Mouse (Mus musculus) MEL (cell line): ENCODE results near the gene Nyap2. TPM values are rescaled to one million over a fixed set of nuclear protein-coding genes. Genes with fewer than 3 reads are reported as not detected.

Experiments used
- DNase-seq: peaks from one replicate; pipeline ENCODE4 v3.0.0; 2011; ENCODE audit warnings: low read depth, low spot score
- H3K27ac ChIP-seq: 2 replicates; pipeline ENCODE4 v1.5.1; 2012; ENCODE audit warnings: low read depth, mild to moderate bottlenecking, control low read depth, low read length, moderate library complexity; ENCODE audit not compliant: control insufficient read depth
- H3K27me3 ChIP-seq, 2 experiments: fragments of 150-350 bp in 1 of 2; sonication (generic) in 1 of 2; 2 replicates each; pipeline ENCODE4 v1.6.1; 2012; ENCODE audit warnings: low read length in 2 of 2, mild to moderate bottlenecking in 2 of 2, improper control_type of control experiment in 1 of 2, moderate library complexity in 1 of 2; ENCODE audit not compliant: insufficient read depth in 2 of 2, control insufficient read depth in 1 of 2
- H3K36me3 ChIP-seq, 2 experiments: 2 replicates each; pipeline ENCODE4 v1.6.1; 2012 to 2014; ENCODE audit warnings: low read length in 2 of 2, improper control_type of control experiment in 1 of 2, inconsistent platforms in 1 of 2, mild to moderate bottlenecking in 1 of 2; ENCODE audit not compliant: insufficient read depth in 2 of 2, control insufficient read depth in 1 of 2
- H3K4me1 ChIP-seq, 2 experiments: fragments of 150-350 bp in 1 of 2; sonication (generic) in 1 of 2; 2 replicates each; pipeline ENCODE4 v1.6.1; 2012; ENCODE audit warnings: low read length in 2 of 2, improper control_type of control experiment in 1 of 2, mild to moderate bottlenecking in 1 of 2; ENCODE audit not compliant: insufficient read depth in 2 of 2, control insufficient read depth in 1 of 2
- H3K4me3 ChIP-seq, 2 experiments: fragments of 150-350 bp in 1 of 2; sonication (generic) in 1 of 2; 2 replicates each; pipeline ENCODE4 v1.5.1; 2012; ENCODE audit warnings: low read depth in 2 of 2, low read length in 2 of 2, mild to moderate bottlenecking in 2 of 2, moderate library complexity in 2 of 2, control low read depth in 1 of 2, improper control_type of control experiment in 1 of 2; ENCODE audit not compliant: control insufficient read depth in 1 of 2, insufficient read depth in 1 of 2
- H3K79me2 ChIP-seq: 2 replicates; pipeline ENCODE4 v1.6.1; 2012; ENCODE audit warnings: mild to moderate bottlenecking, low read length, moderate library complexity; ENCODE audit not compliant: control insufficient read depth, poor library complexity, insufficient read depth
- H3K9ac ChIP-seq: 2 replicates; pipeline ENCODE4 v1.6.1; 2012; ENCODE audit warnings: low read depth, mild to moderate bottlenecking, control low read depth, low read length, moderate library complexity; ENCODE audit not compliant: control insufficient read depth, poor library complexity, severe bottlenecking
- H3K9me3 ChIP-seq: fragments of 150-350 bp; sonication (generic); replicated peaks from 2 replicates; pipeline ENCODE4 v1.6.1; 2012; ENCODE audit warnings: mild to moderate bottlenecking, low read length, improper control_type of control experiment, moderate library complexity; ENCODE audit not compliant: insufficient read depth
- CHD1 ChIP-seq: IDR thresholded peaks from 2 replicates; pipeline ENCODE4 v1.6.1; 2012; ENCODE audit warnings: low read depth, mild to moderate bottlenecking, inconsistent platforms, low read length, improper control_type of control experiment
- CHD2 ChIP-seq: IDR thresholded peaks from 2 replicates; pipeline ENCODE4 v1.6.1; 2011; ENCODE audit warnings: low read length, improper control_type of control experiment
- E2F4 ChIP-seq: IDR thresholded peaks from 2 replicates; pipeline ENCODE4 v1.6.1; 2011; ENCODE audit warnings: low read depth, low read length, improper control_type of control experiment, borderline replicate concordance
- ELF1 ChIP-seq: IDR thresholded peaks from 2 replicates; pipeline ENCODE4 v1.6.1; 2014; ENCODE audit warnings: low read depth, mild to moderate bottlenecking, inconsistent platforms, low read length, improper control_type of control experiment, moderate library complexity
- ETS1 ChIP-seq: IDR thresholded peaks from 2 replicates; pipeline ENCODE4 v1.6.1; 2012; ENCODE audit warnings: low read depth, mild to moderate bottlenecking, inconsistent platforms, low read length, improper control_type of control experiment, moderate library complexity
- GABPA ChIP-seq: IDR thresholded peaks from 2 replicates; pipeline ENCODE4 v1.6.1; 2012; ENCODE audit warnings: low read depth, mild to moderate bottlenecking, inconsistent platforms, low read length, improper control_type of control experiment, moderate library complexity
- GATA1 ChIP-seq: IDR thresholded peaks from 2 replicates; pipeline ENCODE4 v1.6.1; 2011; ENCODE audit warnings: low read depth, low read length, improper control_type of control experiment
- KAT2A ChIP-seq: conservative IDR thresholded peaks from 2 replicates; pipeline ENCODE4 v1.6.1; 2012; ENCODE audit warnings: low read depth, low read length, improper control_type of control experiment, inconsistent platforms
- MAFK ChIP-seq: IDR thresholded peaks from 2 replicates; pipeline ENCODE4 v1.6.1; 2011; ENCODE audit warnings: low read depth, mild to moderate bottlenecking, low read length, improper control_type of control experiment, borderline replicate concordance
- MAX ChIP-seq: IDR thresholded peaks from 2 replicates; pipeline ENCODE4 v1.6.1; 2011; ENCODE audit warnings: low read length, improper control_type of control experiment
- MAZ ChIP-seq: IDR thresholded peaks from 2 replicates; pipeline ENCODE4 v1.6.1; 2012; ENCODE audit warnings: low read depth, mild to moderate bottlenecking, inconsistent platforms, low read length, improper control_type of control experiment
- MEF2A ChIP-seq: IDR thresholded peaks from 2 replicates; pipeline ENCODE4 v1.6.1; 2014; ENCODE audit warnings: low read depth, mild to moderate bottlenecking, inconsistent platforms, low read length, improper control_type of control experiment; ENCODE audit not compliant: poor library complexity, insufficient replicate concordance, severe bottlenecking; ENCODE audit errors: extremely low read depth
- MXI1 ChIP-seq: IDR thresholded peaks from 2 replicates; pipeline ENCODE4 v1.6.1; 2011; ENCODE audit warnings: mild to moderate bottlenecking, low read depth, low read length, improper control_type of control experiment
- MYB ChIP-seq: IDR thresholded peaks from 2 replicates; pipeline ENCODE4 v1.6.1; 2011; ENCODE audit warnings: mild to moderate bottlenecking, low read depth, low read length, improper control_type of control experiment
- POLR2AphosphoS2 ChIP-seq: IDR thresholded peaks from 2 replicates; pipeline ENCODE4 v1.6.1; 2011; ENCODE audit warnings: low read length, improper control_type of control experiment
- RCOR1 ChIP-seq: IDR thresholded peaks from 2 replicates; pipeline ENCODE4 v1.6.1; 2012; ENCODE audit warnings: low read depth, mild to moderate bottlenecking, inconsistent platforms, low read length, improper control_type of control experiment
- SIN3A ChIP-seq: IDR thresholded peaks from 2 replicates; pipeline ENCODE4 v1.6.1; 2012; ENCODE audit warnings: low read length, improper control_type of control experiment, inconsistent platforms
- SMC3 ChIP-seq: IDR thresholded peaks from 2 replicates; pipeline ENCODE4 v1.6.1; 2011; ENCODE audit warnings: low read depth, low read length, improper control_type of control experiment
- TAL1 ChIP-seq: IDR thresholded peaks from 2 replicates; pipeline ENCODE4 v1.6.1; 2012; ENCODE audit warnings: mild to moderate bottlenecking, inconsistent platforms, low read length, moderate library complexity, mixed read lengths
- TCF12 ChIP-seq: IDR thresholded peaks from 2 replicates; pipeline ENCODE4 v1.6.1; 2014; ENCODE audit warnings: low read depth, mild to moderate bottlenecking, inconsistent platforms, low read length, improper control_type of control experiment, moderate library complexity
- USF1 ChIP-seq: IDR thresholded peaks from 2 replicates; pipeline ENCODE4 v1.6.1; 2014; ENCODE audit warnings: low read depth, mild to moderate bottlenecking, inconsistent platforms, low read length, improper control_type of control experiment, moderate library complexity
- ZKSCAN1 ChIP-seq: IDR thresholded peaks from 2 replicates; pipeline ENCODE4 v1.6.1; 2012; ENCODE audit warnings: low read depth, mild to moderate bottlenecking, inconsistent platforms, low read length, improper control_type of control experiment, moderate library complexity
- ZNF384 ChIP-seq: IDR thresholded peaks from 2 replicates; pipeline ENCODE4 v1.6.1; 2012; ENCODE audit warnings: low read depth, mild to moderate bottlenecking, inconsistent platforms, low read length, improper control_type of control experiment
- polyA plus RNA-seq, 2 experiments: library from polyadenylated mRNA; stranded (reverse) in 1 of 2; unstranded in 1 of 2; fragments of >175 nt in 1 of 2; fragments of >200 nt in 1 of 2; gene quantifications; 2 replicates each; pipeline versions ENCODE4 v1.2.1 to v1.2.4; 2012; ENCODE audit warnings: low replicate concordance in 2 of 2, low read depth in 1 of 2; ENCODE audit not compliant: insufficient read length in 2 of 2, insufficient read depth in 1 of 2, missing spikeins in 1 of 2
- total RNA-seq: library from RNA; depleted of rRNA; stranded (reverse); fragments of 300-350 nt; gene quantifications from 2 replicates; pipeline ENCODE4 v1.2.3, GENCODE M21; 2012

The Nyap2 gene
- total and polyA plus RNA-seq, 3 experiments = not detected

- Histone ChIP-seq H3K9ac (no peak overlapping the region), H3K79me2 (no peaks in the 10 kb centered on the region), H3K27ac (no peak overlapping the region), H3K27me3 (no peaks in the 10 kb centered on the region), H3K4me1 (no peaks in the 10 kb centered on the region), H3K9me3 (no peaks in the 10 kb centered on the region), H3K36me3 (no peaks in the 10 kb centered on the region), H3K4me3 (no peak overlapping the region)
- DNase-seq = no peak
- no peak for TF ChIP-seq RCOR1
- TF ChIP-seq SIN3A = no peak
- TF ChIP-seq CHD1 = no peak
- no peak for TF ChIP-seq ETS1
- TF ChIP-seq CHD2 = no peak
- no peak for TF ChIP-seq MAX
- TF ChIP-seq SMC3 = no peak
- TF ChIP-seq GATA1 = no peak
- TF ChIP-seq MEF2A = no peak
- no peak for TF ChIP-seq ELF1
- no peak for TF ChIP-seq MXI1
- no peak for TF ChIP-seq TAL1
Measured at GRCm38 (mm10) chr1:81250068-81250467, 173.3 kb downstream of the Nyap2 start.

DNA sequence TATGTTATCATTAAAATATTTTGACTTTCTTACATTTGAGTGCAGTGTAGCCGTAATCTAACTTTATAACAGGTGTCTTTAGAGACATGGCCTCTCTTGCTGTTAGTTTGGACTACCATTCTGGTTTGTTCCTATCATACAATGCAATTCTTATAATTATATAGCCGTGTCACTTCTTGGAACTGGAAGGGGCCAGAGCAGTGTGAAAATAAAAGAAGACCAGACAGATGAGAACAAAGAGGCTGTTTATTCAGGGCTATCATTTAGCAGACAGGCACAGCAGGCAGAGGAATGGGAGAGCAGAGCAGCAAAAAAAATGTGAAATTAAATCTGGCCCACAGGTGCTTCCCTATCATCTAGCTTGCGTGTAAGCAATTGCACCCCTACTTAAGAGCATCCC lies 189.7 kb downstream of the Nyap2 start:
- Histone ChIP-seq H3K9ac (no peak overlapping the region), H3K27me3 (no peaks in the 10 kb centered on the region), H3K36me3 (no peaks in the 10 kb centered on the region), H3K27ac (no peak overlapping the region), H3K4me1 (no peaks in the 10 kb centered on the region), H3K9me3 (no peaks in the 10 kb centered on the region), H3K79me2 (no peaks in the 10 kb centered on the region), H3K4me3 (no peak overlapping the region)
- TF ChIP-seq ELF1 (no peak), SMC3 (no peak), POLR2AphosphoS2 (no peak), E2F4 (no peak), CHD2 (no peak), TCF12 (no peak), CHD1 (no peak), ZNF384 (no peak), KAT2A (no peak), MAFK (no peak), MAZ (no peak), GABPA (no peak), MYB (no peak), MAX (no peak), MEF2A (no peak), USF1 (no peak), ETS1 (no peak), ZKSCAN1 (no peak)
- no peak for DNase-seq
